Mouse (Mus musculus) megakaryocyte, embryonic 14.5 days (primary cell): ENCODE measurements around the gene Dhrs3. TPM values are rescaled to one million over a fixed set of nuclear protein-coding genes. Genes with fewer than 3 reads are reported as not detected.

Experiments used
- H3K27me3 ChIP-seq: replicated peaks from 2 replicates; pipeline ENCODE3; 2012; ENCODE audit warnings: inconsistent platforms
- H3K36me3 ChIP-seq: replicated peaks from 2 replicates; pipeline ENCODE3; 2012; ENCODE audit warnings: low read length, inconsistent platforms, mixed read lengths
- H3K4me1 ChIP-seq: 2 replicates; pipeline ENCODE4 v1.6.1; 2012; ENCODE audit warnings: inconsistent platforms
- H3K4me3 ChIP-seq: replicated peaks from 2 replicates; pipeline ENCODE3; 2012; ENCODE audit warnings: moderate library complexity, mild to moderate bottlenecking, inconsistent platforms
- H3K9me3 ChIP-seq: 2 replicates; pipeline ENCODE4 v1.6.1; 2012; ENCODE audit warnings: inconsistent platforms
- FLI1 ChIP-seq: IDR thresholded peaks from 2 replicates; pipeline ENCODE4 v1.6.1; 2012; ENCODE audit warnings: low read length, inconsistent platforms, mixed read lengths
- GATA1 ChIP-seq: IDR thresholded peaks from 3 replicates; pipeline ENCODE4 v1.6.1; 2012; ENCODE audit warnings: mixed read lengths, low read length, inconsistent platforms, borderline replicate concordance
- polyA plus RNA-seq: library from polyadenylated mRNA; stranded (reverse); fragments of >175 nt; gene quantifications from 2 replicates; pipeline ENCODE4 v1.2.3, GENCODE M21; 2012; ENCODE audit warnings: low replicate concordance; ENCODE audit not compliant: insufficient read depth

Dhrs3 gene
- polyA plus RNA-seq, 1 experiment, result 211 TPM

GRCm38 (mm10) chr4:144934501-144934900 lies 41.9 kb downstream of the Dhrs3 start:
- no peak for TF ChIP-seq GATA1
- TF ChIP-seq FLI1, result no peak
- H3K9me3 ChIP-seq, result peaks cover 10% of the 10 kb centered on the region
- H3K4me1 ChIP-seq, result peaks cover 67% of the 10 kb centered on the region
- no peak overlapping the region for H3K4me3 ChIP-seq
- peaks cover 19% of the 10 kb centered on the region for H3K36me3 ChIP-seq
- peaks cover 3% of the 10 kb centered on the region for H3K27me3 ChIP-seq

- Histone ChIP-seq H3K27me3 (peaks cover 3% of the 10 kb centered on the region), H3K4me1 (peaks cover 67% of the 10 kb centered on the region), H3K36me3 (peaks cover 21% of the 10 kb centered on the region), H3K9me3 (peaks cover 10% of the 10 kb centered on the region), H3K4me3 (no peak overlapping the region)
- TF ChIP-seq FLI1 (no peak), GATA1 (no peak)
Measured at GRCm38 (mm10) chr4:144936563-144937154, 44.0 kb downstream of the Dhrs3 start.

- Histone ChIP-seq H3K9me3 (no peaks in the 10 kb centered on the region), H3K27me3 (peaks cover 3% of the 10 kb centered on the region), H3K4me3 (no peak overlapping the region), H3K4me1 (peaks cover 57% of the 10 kb centered on the region), H3K36me3 (peaks cover 7% of the 10 kb centered on the region)
- TF ChIP-seq FLI1 (no peak), GATA1 (no peak)
Measured at GRCm38 (mm10) chr4:144939847-144940411, 47.3 kb downstream of the Dhrs3 start.

GRCm38 (mm10) chr4:144940796-144941462 lies 48.3 kb downstream of the Dhrs3 start:
- H3K4me1 ChIP-seq, result peaks cover 50% of the 10 kb centered on the region
- H3K36me3 ChIP-seq, result peaks cover 7% of the 10 kb centered on the region
- H3K9me3 ChIP-seq, result no peaks in the 10 kb centered on the region
- peaks cover 3% of the 10 kb centered on the region for H3K27me3 ChIP-seq
- H3K4me3 ChIP-seq, result no peak overlapping the region
- TF ChIP-seq GATA1 (no peak), FLI1 (no peak)

GRCm38 (mm10) chr4:144942433-144942832 lies 49.8 kb downstream of the Dhrs3 start:
- no peaks in the 10 kb centered on the region for H3K27me3 ChIP-seq
- H3K4me3 ChIP-seq, result no peak overlapping the region
- no peaks in the 10 kb centered on the region for H3K9me3 ChIP-seq
- H3K36me3 ChIP-seq, result peaks cover 7% of the 10 kb centered on the region
- TF ChIP-seq GATA1 (no peak), FLI1 (no peak)
- peaks cover 55% of the 10 kb centered on the region for H3K4me1 ChIP-seq

- peaks cover 60% of the 10 kb centered on the region for H3K4me1 ChIP-seq
- H3K27me3 ChIP-seq, result no peaks in the 10 kb centered on the region
- H3K9me3 ChIP-seq, result no peaks in the 10 kb centered on the region
- peaks cover 7% of the 10 kb centered on the region for H3K36me3 ChIP-seq
- no peak overlapping the region for H3K4me3 ChIP-seq
- TF ChIP-seq FLI1, result no peak
Measured at GRCm38 (mm10) chr4:144943273-144943672, 50.6 kb downstream of the Dhrs3 start.

GRCm38 (mm10) chr4:144947738-144948390 lies 55.2 kb downstream of the Dhrs3 start:
- no peak for TF ChIP-seq GATA1
- TF ChIP-seq FLI1, result no peak
- H3K9me3 ChIP-seq, result no peaks in the 10 kb centered on the region
- H3K27me3 ChIP-seq, result no peaks in the 10 kb centered on the region
- no peaks in the 10 kb centered on the region for H3K36me3 ChIP-seq
- peaks cover 69% of the 10 kb centered on the region for H3K4me1 ChIP-seq
- H3K4me3 ChIP-seq, result no peak overlapping the region

GRCm38 (mm10) chr4:144949441-144950326 lies 57.1 kb downstream of the Dhrs3 start:
- Histone ChIP-seq H3K4me1 (peaks cover 79% of the 10 kb centered on the region), H3K36me3 (no peaks in the 10 kb centered on the region), H3K9me3 (no peaks in the 10 kb centered on the region), H3K27me3 (no peaks in the 10 kb centered on the region), H3K4me3 (peak overlapping the region; percentile 69)
- TF ChIP-seq GATA1 (no peak), FLI1 (no peak)

GRCm38 (mm10) chr4:144950327-144950711 lies 57.7 kb downstream of the Dhrs3 start:
- Histone ChIP-seq H3K9me3 (no peaks in the 10 kb centered on the region), H3K36me3 (no peaks in the 10 kb centered on the region), H3K4me1 (peaks cover 84% of the 10 kb centered on the region), H3K4me3 (no peak overlapping the region), H3K27me3 (no peaks in the 10 kb centered on the region)
- TF ChIP-seq FLI1 (no peak), GATA1 (no peak)
